Mouse (Mus musculus) cerebellum, adult 2 months (tissue): ENCODE measurements around the gene Gadl1.

Experiments
- CTCF ChIP-seq: fragments of 200-500 bp; IDR thresholded peaks from 2 replicates; pipeline ENCODE4 v1.5.1; 2011; ENCODE audit warnings: low read depth, mild to moderate bottlenecking, control low read depth, low read length, moderate library complexity, borderline replicate concordance; ENCODE audit not compliant: insufficient read depth
- POLR2A ChIP-seq: fragments of 200-500 bp; IDR thresholded peaks from 2 replicates; pipeline ENCODE4 v1.6.1; 2011; ENCODE audit warnings: low read length, control low read depth, borderline replicate concordance; ENCODE audit not compliant: insufficient read depth

DNA sequence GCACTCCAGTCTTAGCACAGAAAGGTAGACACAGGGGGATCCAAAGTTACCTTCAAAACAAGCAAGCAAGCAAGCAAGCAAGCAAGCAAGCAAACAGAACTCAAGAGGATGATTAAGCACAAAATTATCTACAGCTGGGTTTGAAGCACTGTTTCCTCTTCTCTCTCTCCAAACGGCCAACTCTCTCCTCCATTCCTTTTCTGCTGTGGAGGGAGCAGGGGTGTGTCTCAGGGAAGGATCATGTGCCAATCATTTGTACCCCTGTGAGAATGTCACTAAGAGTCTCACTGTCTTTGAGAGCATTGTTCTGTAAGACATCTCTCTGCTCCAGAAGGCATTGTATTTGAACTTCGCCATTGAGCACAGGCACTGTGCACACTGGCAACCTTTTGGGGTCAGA lies 27.1 kb downstream of the Gadl1 start:
- TF ChIP-seq POLR2A (no peak), CTCF (no peak)
